Mouse (Mus musculus) lung, embryonic 16.5 days (tissue): ENCODE data around the gene Npffr2. TPM values are rescaled to one million over a fixed set of nuclear protein-coding genes. Genes with fewer than 3 reads are reported as not detected.
"Not testable (repeated sequence)": the region's sequence is repeated elsewhere in the genome, so short reads cannot be mapped to it uniquely, and the experiment has no call there.

Source experiments
- ATAC-seq: fragments of 200-750 bp; cut with Nextera tagmentation; 2 replicates; pipeline ENCODE4 v1.8.0; 2017; ENCODE audit warnings: low read depth, mild to moderate bottlenecking, moderate library complexity
- H3K27ac ChIP-seq: fragments of 300-500 bp; sonication (generic); 2 replicates; pipeline ENCODE4 v1.5.1; 2014; ENCODE audit warnings: mild to moderate bottlenecking, control low read depth, low read length
- H3K27me3 ChIP-seq: fragments of 300-500 bp; sonication (generic); 2 replicates; pipeline ENCODE4 v1.6.1; 2014; ENCODE audit warnings: low read depth, low read length, mixed read lengths; ENCODE audit not compliant: control insufficient read depth, insufficient read depth
- H3K36me3 ChIP-seq: fragments of 300-500 bp; sonication (generic); 2 replicates; pipeline ENCODE4 v1.6.1; 2014; ENCODE audit warnings: low read length; ENCODE audit not compliant: control insufficient read depth, insufficient read depth
- H3K4me1 ChIP-seq: fragments of 300-500 bp; sonication (generic); replicated peaks from 2 replicates; pipeline ENCODE4 v1.6.1; 2014; ENCODE audit warnings: low read length, mixed read lengths; ENCODE audit not compliant: control insufficient read depth, insufficient read depth
- H3K4me2 ChIP-seq: fragments of 300-500 bp; sonication (generic); 2 replicates; pipeline ENCODE4 v1.6.1; 2014; ENCODE audit warnings: low read depth, low read length, control low read depth
- H3K4me3 ChIP-seq: fragments of 300-500 bp; sonication (generic); 2 replicates; pipeline ENCODE4 v1.5.1; 2014; ENCODE audit warnings: mild to moderate bottlenecking, low read length, control low read depth
- H3K9ac ChIP-seq: fragments of 300-500 bp; sonication (generic); 2 replicates; pipeline ENCODE4 v1.6.1; 2014; ENCODE audit warnings: low read length, control low read depth
- H3K9me3 ChIP-seq: fragments of 300-500 bp; sonication (generic); 2 replicates; pipeline ENCODE4 v1.6.1; 2016; ENCODE audit warnings: low read length; ENCODE audit not compliant: control insufficient read depth
- WGBS: fragments of 180-500 bp; shearing (Covaris S2); extraction: QIAGEN DNeasy Blood & Tissue Kit; methylation state at CpG from one replicate; pipeline ENCODE4 v1.1.7; 2014; 5-methylcytosine and 5-hydroxymethylcytosine counted together
- polyA plus RNA-seq: library from polyadenylated mRNA; unstranded; fragments of >200 nt; fragmentation: Nextera tagmentation; extraction: Ambion mirVana; gene quantifications from 2 replicates; pipeline ENCODE4 v1.2.1, GENCODE M21; 2015

The Npffr2 gene
- polyA plus RNA-seq, 1 experiment from 2014 or later = not detected

GRCm38 (mm10) chr5:89543476-89543875 is 16.2 kb downstream of the Npffr2 start:
- Histone ChIP-seq H3K4me2 (no peak overlapping the region), H3K4me3 (no peak overlapping the region), H3K27ac (no peak overlapping the region), H3K9ac (no peak overlapping the region), H3K27me3 (no peaks in the 10 kb centered on the region), H3K36me3 (no peaks in the 10 kb centered on the region), H3K4me1 (no peaks in the 10 kb centered on the region), H3K9me3 (no peaks in the 10 kb centered on the region)
- no peak for ATAC-seq
- WGBS = 28% methylated on average over 2 of the region's 2 CpGs

- not testable (repeated sequence) for H3K4me2 ChIP-seq, H3K9ac ChIP-seq, H3K4me3 ChIP-seq, H3K36me3 ChIP-seq, H3K9me3 ChIP-seq, H3K27me3 ChIP-seq, H3K4me1 ChIP-seq, ATAC-seq, H3K27ac ChIP-seq
- 52% methylated on average over 4 of the region's 4 CpGs for WGBS
Observed at GRCm38 (mm10) chr5:89559118-89559517, 31.9 kb downstream of the Npffr2 start.

GRCm38 (mm10) chr5:89561381-89561780 is 34.2 kb downstream of the Npffr2 start:
- H3K4me3 ChIP-seq = no peak overlapping the region
- H3K9me3 ChIP-seq = no peaks in the 10 kb centered on the region
- no peaks in the 10 kb centered on the region for H3K36me3 ChIP-seq
- H3K4me2 ChIP-seq = no peak overlapping the region
- no peak overlapping the region for H3K27ac ChIP-seq
- no peaks in the 10 kb centered on the region for H3K4me1 ChIP-seq
- ATAC-seq = no peak
- no peak overlapping the region for H3K9ac ChIP-seq
- H3K27me3 ChIP-seq = no peaks in the 10 kb centered on the region

GRCm38 (mm10) chr5:89578678-89579077 is 51.4 kb downstream of the Npffr2 start:
- Histone ChIP-seq H3K9me3 (no peaks in the 10 kb centered on the region), H3K27me3 (no peaks in the 10 kb centered on the region), H3K27ac (no peak overlapping the region), H3K9ac (no peak overlapping the region), H3K4me1 (no peaks in the 10 kb centered on the region), H3K36me3 (no peaks in the 10 kb centered on the region), H3K4me2 (no peak overlapping the region), H3K4me3 (no peak overlapping the region)
- 56% methylated on average over 1 of the region's 1 CpGs for WGBS
- ATAC-seq = peak; percentile 41; the same call in 1 of the 2 replicates

- no peaks in the 10 kb centered on the region for H3K9me3 ChIP-seq
- H3K4me1 ChIP-seq = no peaks in the 10 kb centered on the region
- H3K27ac ChIP-seq = no peak overlapping the region
- no peak overlapping the region for H3K9ac ChIP-seq
- H3K4me3 ChIP-seq = no peak overlapping the region
- WGBS = 87% methylated on average over 1 of the region's 1 CpGs
- no peaks in the 10 kb centered on the region for H3K27me3 ChIP-seq
- ATAC-seq = no peak
- no peaks in the 10 kb centered on the region for H3K36me3 ChIP-seq
- no peak overlapping the region for H3K4me2 ChIP-seq
Observed at GRCm38 (mm10) chr5:89579181-89579580, 52.0 kb downstream of the Npffr2 start.

GRCm38 (mm10) chr5:89581143-89581542 is 53.9 kb downstream of the Npffr2 start:
- no peak overlapping the region for H3K4me2 ChIP-seq
- H3K4me3 ChIP-seq = no peak overlapping the region
- H3K36me3 ChIP-seq = no peaks in the 10 kb centered on the region
- no peak for ATAC-seq
- no peak overlapping the region for H3K9ac ChIP-seq
- no peaks in the 10 kb centered on the region for H3K9me3 ChIP-seq
- no peak overlapping the region for H3K27ac ChIP-seq
- WGBS = 54% methylated on average over 1 of the region's 1 CpGs
- no peaks in the 10 kb centered on the region for H3K27me3 ChIP-seq
- H3K4me1 ChIP-seq = no peaks in the 10 kb centered on the region

- WGBS = 70% methylated on average over 5 of the region's 5 CpGs
- no peaks in the 10 kb centered on the region for H3K36me3 ChIP-seq
- H3K27ac ChIP-seq = no peak overlapping the region
Observed at GRCm38 (mm10) chr5:89581742-89582366, 54.6 kb downstream of the Npffr2 start.

GRCm38 (mm10) chr5:89585021-89585420 is 57.8 kb downstream of the Npffr2 start:
- Histone ChIP-seq H3K27me3 (no peaks in the 10 kb centered on the region), H3K9ac (no peak overlapping the region), H3K36me3 (no peaks in the 10 kb centered on the region), H3K4me2 (no peak overlapping the region), H3K4me1 (no peaks in the 10 kb centered on the region), H3K9me3 (no peaks in the 10 kb centered on the region), H3K27ac (no peak overlapping the region), H3K4me3 (no peak overlapping the region)
- ATAC-seq = no peak
- 73% methylated on average over 3 of the region's 3 CpGs for WGBS

More at GRCm38 (mm10) chr5:89581742-89582366, 54.6 kb downstream of the Npffr2 start:
- no peaks in the 10 kb centered on the region for H3K9me3 ChIP-seq
- ATAC-seq = no peak
- no peaks in the 10 kb centered on the region for H3K4me1 ChIP-seq
- H3K9ac ChIP-seq = no peak overlapping the region
- no peaks in the 10 kb centered on the region for H3K27me3 ChIP-seq
- no peak overlapping the region for H3K4me2 ChIP-seq
- H3K4me3 ChIP-seq = no peak overlapping the region

GRCm38 (mm10) chr5:89592301-89592700 is 65.1 kb downstream of the Npffr2 start:
- Histone ChIP-seq H3K27me3 (no peaks in the 10 kb centered on the region), H3K4me3 (no peak overlapping the region), H3K4me2 (no peak overlapping the region), H3K9ac (no peak overlapping the region), H3K36me3 (no peaks in the 10 kb centered on the region), H3K9me3 (no peaks in the 10 kb centered on the region), H3K4me1 (no peaks in the 10 kb centered on the region), H3K27ac (no peak overlapping the region)
- 77% methylated on average over 4 of the region's 4 CpGs for WGBS
- ATAC-seq = no peak
